Mouse (Mus musculus) 3134 (cell line): Measurements from ENCODE around the gene Foxn2.
A peak's percentile ranks its signal among the peaks of the same experiment; 100 is the strongest.
"Not testable (repeated sequence)": the region's sequence is repeated elsewhere in the genome, so short reads cannot be mapped to it uniquely, and the experiment has no call there.

Experiments
- DNase-seq: peaks from one replicate; pipeline ENCODE4 v3.0.0-alpha.2; 2011; ENCODE audit warnings: low spot score; ENCODE audit not compliant: insufficient read length; ENCODE audit errors: extremely low read depth

Foxn2 gene

GRCm38 (mm10) chr17:88441001-88441431 is 505 bp downstream of the Foxn2 start:
- peak; percentile 69 for DNase-seq

GRCm38 (mm10) chr17:88441432-88442174 is 1.1 kb downstream of the Foxn2 start:
- DNase-seq, result peak; percentile 92

- no peak for DNase-seq
Observed at GRCm38 (mm10) chr17:88442661-88443060, 2.1 kb downstream of the Foxn2 start.

GRCm38 (mm10) chr17:88443186-88443585 is 2.7 kb downstream of the Foxn2 start:
- no peak for DNase-seq

- DNase-seq, result no peak
Observed at GRCm38 (mm10) chr17:88458079-88458478, 17.6 kb downstream of the Foxn2 start.

DNA sequence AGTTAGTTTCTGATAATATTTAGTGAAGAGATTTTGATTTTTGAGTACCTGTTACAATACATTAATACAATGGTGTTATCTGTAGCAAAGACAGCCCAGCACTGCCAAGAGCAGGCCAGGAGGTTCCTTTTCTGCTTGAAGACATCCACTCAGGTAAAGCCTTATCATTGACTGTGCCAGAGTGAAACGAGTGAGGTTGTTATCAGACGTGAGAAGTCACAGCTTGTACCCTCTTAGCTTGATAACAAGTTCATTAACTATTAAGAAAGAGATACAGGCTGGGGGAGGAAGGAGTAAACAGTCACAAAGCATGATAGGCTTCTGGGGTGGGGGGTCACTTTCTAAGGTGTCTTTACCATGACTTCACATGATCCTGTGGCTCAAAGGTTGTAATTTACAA is 19.0 kb downstream of the Foxn2 start:
- DNase-seq, result no peak

- no peak for DNase-seq
Observed at GRCm38 (mm10) chr17:88459916-88460901, 19.7 kb downstream of the Foxn2 start.

GRCm38 (mm10) chr17:88462658-88463057 is 22.1 kb downstream of the Foxn2 start:
- DNase-seq, result peak; percentile 82

- no peak for DNase-seq
Observed at GRCm38 (mm10) chr17:88466591-88466990, 26.1 kb downstream of the Foxn2 start.

DNA sequence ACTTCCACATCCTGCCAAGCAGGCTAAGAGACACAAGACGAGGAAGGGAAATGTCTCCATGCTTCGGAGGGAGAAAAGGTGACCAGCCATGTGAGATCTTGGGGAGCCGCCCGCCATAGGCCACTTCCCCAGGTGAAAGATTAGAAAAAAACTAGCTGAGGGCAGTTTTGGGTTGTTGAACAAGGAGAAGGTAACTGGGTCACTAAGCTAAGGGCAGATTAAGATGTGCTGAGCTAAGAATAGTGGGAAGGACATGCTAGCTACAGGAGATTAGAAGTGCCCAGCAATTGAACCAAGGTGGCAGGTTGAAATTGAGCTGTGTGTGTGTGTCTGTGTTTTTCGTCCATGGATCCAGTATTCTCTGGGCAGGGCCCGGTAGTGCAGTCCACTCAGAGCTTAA is 27.2 kb downstream of the Foxn2 start:
- DNase-seq, result no peak

GRCm38 (mm10) chr17:88468655-88469398 is 28.3 kb downstream of the Foxn2 start:
- DNase-seq, result not testable (repeated sequence)

DNA sequence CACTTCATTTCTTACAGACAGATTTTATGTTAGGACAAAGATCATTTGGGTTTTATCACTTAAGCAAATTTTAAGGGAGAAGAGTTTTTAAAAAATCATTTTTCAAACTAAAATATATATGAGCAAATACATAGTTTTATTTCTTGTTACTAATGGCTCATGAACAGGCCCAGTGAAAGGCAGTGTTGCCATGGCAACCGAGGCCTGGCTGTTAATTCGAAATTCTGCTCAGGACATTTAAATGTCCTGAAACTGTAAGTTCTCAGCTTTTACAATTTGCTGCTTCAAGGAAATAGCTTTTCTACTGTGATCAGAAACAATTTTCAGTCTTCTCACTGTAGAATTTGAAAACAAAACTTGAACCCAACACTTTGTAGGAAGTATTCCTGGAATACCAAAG is 33.3 kb downstream of the Foxn2 start:
- no peak for DNase-seq

- DNase-seq, result no peak
Observed at GRCm38 (mm10) chr17:88477165-88477564, 36.7 kb downstream of the Foxn2 start.

DNA sequence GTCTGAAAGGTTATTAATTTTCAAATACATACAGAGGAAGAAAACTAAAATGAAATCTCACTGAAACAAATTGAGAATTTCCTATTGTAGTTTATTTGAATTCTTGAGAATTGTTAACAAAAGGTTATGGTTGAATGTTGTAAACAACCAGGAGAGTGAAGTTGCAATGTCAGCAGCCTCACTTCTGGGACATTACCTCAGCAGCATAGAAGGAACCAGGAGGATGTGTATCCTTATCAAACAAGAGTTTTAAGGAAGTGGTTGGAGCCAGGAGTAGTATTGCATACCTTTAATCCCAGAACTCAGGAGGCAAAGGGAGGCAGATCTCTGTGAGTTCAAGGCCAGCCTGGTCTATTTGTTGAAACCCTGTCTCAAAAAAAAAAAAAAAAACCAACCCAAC is 37.2 kb downstream of the Foxn2 start:
- no peak for DNase-seq

- no peak for DNase-seq
Observed at GRCm38 (mm10) chr17:88479040-88479439, 38.5 kb downstream of the Foxn2 start.

DNA sequence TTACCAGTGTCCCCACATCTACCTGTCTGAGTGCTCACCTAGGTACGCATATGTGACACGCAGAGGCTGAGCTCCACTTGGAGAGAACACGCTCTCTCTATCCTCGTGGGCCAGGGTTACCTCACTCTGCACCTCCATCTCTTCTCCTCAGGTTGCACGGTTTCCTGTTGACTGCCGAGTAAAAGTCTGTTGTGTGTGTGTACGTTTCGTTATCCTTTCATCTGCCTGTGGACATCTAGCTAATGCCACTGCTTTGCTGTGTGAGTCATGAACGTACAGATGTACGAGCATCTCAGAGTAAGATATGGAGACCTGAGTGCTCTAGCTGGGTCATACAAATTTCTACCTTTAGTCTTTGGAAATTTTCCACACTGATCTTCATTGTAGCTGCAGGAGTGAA is 39.9 kb downstream of the Foxn2 start:
- no peak for DNase-seq

DNA sequence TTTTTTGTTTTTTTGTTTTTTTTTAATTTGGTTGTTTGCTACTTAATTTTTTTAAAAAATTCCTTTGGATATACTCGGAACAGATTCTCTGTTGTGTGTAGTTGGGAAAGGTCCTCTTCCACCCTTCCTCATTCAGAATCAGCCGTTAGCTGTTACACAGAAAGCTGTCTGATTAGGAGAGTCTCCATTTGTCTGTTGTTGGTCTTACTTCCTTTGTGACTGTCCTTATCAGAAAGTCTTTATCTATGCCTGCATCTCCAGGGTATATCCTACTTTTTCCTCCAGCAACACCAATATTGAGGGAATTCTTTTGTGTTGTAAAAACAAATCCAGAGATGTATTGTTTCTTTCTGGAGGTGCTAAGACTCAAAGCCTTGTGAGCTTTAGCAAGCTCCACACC is 40.6 kb downstream of the Foxn2 start:
- no peak for DNase-seq

GRCm38 (mm10) chr17:88481587-88481986 is 41.1 kb downstream of the Foxn2 start:
- DNase-seq, result no peak

DNA sequence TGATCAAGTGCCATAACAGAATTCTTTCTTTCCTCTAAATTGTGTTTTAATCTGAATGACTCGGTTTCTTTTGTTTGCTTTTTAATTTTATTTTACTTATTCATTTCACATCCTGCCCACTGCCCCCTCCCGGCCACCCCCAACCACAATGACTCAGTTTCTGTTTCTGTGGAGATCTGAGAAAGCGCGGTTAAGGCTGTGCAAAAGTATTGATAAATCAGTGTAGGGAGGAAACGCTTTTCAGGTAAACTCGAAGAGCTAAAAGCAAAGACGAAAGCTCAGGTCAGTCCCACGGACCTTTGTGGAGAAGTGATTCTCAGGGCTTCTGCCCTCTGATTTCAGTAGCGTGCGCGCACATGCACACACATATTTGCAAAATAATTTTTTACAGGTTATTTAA is 44.0 kb downstream of the Foxn2 start:
- no peak for DNase-seq

DNA sequence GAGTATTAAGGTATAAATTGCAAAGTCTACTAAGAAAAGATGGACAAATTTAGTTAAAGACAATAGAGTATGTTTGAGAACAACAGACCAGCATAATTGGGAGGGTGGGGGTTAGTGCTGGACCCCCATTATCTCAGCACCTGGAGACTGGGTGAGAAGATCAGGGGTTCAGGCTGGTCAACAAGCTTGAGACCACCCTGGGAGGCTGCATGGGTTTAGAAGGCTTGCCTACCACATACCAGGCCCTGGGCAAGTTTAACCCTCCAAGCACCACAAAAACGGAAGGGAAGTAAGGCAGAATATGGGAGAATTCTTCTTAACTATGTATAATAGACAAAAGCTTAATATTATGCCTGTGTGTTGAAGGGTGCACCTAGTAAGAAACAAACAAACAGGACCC is 44.4 kb downstream of the Foxn2 start:
- no peak for DNase-seq

DNA sequence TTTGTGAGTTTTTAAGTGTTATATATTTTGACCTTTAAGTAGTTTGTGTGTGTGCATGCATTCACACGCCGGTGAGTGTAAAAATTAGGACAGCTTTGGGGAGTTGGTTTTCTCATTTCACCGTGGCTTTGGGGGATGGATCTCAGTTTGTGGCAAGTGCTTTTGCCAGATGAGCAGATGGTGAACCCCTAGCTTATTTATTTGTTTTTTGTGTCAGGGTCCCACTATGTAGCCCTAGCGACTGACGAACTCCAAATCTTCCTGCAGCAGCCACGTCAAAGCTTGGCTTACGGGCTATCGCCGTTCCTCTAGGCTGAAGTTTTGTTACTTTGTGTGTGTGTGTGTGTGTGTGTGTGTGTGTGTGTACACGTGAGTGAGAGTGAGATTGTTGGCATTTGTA is 50.0 kb downstream of the Foxn2 start:
- DNase-seq, result no peak
